Mouse (Mus musculus): ENCODE results near the gene Ppm1g.

The Ppm1g gene

DNA sequence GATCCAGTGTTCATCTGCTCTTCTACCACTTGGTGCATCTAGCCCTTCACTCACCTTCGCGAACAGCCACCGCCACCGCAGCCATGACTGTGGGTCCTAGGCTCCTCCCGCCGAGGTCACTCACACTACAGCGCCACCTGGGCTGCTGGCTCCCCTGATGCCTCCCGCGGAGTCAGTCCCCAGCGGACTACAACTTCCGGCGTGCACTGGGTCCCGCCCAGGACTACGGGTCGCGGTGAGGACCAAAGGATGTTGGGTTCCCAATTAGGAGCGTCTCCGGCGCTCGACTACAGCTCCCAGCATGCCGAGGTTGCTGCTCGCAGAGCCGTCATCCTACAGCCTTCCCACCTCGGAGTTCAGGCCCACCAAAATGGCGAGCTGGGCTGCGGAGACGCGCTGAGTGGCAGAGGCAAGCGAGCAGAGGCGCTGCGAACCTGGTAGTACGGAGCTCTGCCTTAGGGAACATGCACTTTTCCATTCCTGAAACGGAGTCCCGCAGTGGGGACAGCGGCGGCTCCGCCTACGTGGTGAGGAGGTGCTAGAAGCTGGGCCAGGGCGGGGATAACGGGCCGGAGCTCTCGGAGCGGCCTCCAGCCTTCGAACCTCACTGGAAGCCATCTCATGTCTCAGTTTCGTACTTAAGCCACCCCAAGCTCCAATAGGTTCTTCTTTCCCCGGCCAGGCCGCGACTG lies 27.4 kb downstream of the Ppm1g start, which contains the start of the genes Snx17 and Eif2b4:
Gene Snx17, plus strand, starts transcription at position 289 of the 692 bp plus-strand sequence.
Gene Eif2b4, minus strand, starts transcription at position 492 of the 692 bp plus-strand sequence.
- peak; percentile 100 for DNase-seq (ENCODE audit: low spot score in 2 of 2)

DNA sequence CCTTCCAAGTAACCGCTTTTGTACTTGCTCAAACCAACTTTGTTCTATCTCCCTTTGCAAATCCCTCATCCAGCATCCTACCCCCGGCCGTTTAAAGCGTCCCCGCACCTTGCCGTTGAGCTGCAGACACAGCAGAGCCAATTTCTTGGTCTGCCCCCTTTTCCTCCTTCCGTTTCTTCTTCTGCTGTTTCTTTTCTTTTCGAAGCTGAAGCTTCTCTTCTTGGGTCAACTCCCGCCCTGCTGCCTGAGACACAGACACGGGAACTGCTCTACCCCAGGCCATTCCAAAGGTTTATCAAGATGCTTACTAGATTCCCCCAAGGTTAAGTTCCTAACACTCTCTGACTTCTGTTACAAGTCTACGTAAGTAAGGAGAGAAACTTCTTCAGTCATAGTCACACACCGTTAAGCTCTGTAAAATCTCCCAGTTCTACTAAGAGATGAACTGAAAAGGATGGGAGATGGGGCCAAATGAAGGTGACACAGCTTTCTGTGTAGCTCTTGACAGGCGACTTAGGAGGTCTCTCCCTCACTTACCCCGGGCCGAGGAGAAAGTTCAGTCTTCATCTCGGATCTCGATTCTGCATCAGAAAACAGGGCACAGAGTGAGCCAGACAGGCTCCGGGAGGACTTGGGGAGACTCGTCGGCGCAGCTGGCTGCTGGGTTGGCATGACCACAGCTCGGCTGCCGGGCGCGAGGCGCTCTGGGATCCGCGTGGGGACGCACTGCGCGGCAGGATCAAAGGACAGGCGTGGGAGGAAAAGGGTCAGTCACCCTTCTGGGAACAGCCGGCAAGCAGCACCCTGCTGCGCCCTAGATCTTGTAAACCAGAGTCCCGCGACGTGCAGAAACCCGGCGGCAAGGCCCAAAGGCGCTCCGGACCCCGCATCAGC lies 28.2 kb downstream of the Ppm1g start:
- DNase-seq (ENCODE audit: low spot score in 2 of 2), result no peak

GRCm38 (mm10) chr5:31190201-31190600 lies 30.3 kb downstream of the Ppm1g start:
- DNase-seq (ENCODE audit: low spot score in 2 of 2), result peak in 1 of 2 experiments; percentile 26

- no peak for DNase-seq (ENCODE audit: low spot score in 2 of 2)
Observed at GRCm38 (mm10) chr5:31188223-31188840, 32.2 kb downstream of the Ppm1g start.

- DNase-seq (ENCODE audit: low spot score in 2 of 2), result no peak
Observed at GRCm38 (mm10) chr5:31183678-31184077, 36.8 kb downstream of the Ppm1g start.

- DNase-seq (ENCODE audit: low spot score in 2 of 2), result no peak
Observed at GRCm38 (mm10) chr5:31181183-31181770, 39.2 kb downstream of the Ppm1g start.

GRCm38 (mm10) chr5:31179766-31180630 lies 40.5 kb downstream of the Ppm1g start, which contains the start of the genes Gm29609 and Gtf3c2:
TSS of gene Gm29609 (minus strand) at chr5:31179911.
TSS of gene Gtf3c2 (minus strand) at chr5:31180144.
- peak; percentile 97 to 98 for DNase-seq (ENCODE audit: low spot score in 2 of 2)

DNA sequence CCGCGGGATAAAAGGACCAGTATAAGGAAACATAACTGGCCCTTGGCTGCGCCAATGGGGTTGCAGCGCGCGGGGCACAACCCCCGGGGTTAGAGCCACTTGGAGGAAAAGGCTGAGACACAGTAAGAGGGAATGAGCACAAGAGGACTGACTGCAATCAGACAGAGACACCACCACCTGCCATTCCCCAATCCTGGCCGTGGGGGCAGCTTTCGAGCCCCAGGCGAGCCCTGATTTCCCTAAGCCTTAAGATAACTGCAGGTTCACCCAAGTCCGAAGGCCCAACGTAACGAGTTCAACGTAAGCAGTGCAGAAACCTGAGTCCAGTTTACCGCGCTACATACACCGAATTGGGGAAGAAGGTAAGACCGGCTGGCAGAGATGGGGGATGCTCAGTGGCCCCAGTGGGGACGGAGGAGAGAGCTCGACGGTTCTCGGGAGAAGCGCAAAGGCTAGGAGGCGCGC lies 41.2 kb downstream of the Ppm1g start:
- DNase-seq (ENCODE audit: low spot score in 2 of 2), result peak; percentile 51 to 64

GRCm38 (mm10) chr5:31168630-31169029 lies 51.9 kb downstream of the Ppm1g start:
- DNase-seq (ENCODE audit: low spot score in 2 of 2), result no peak

DNA sequence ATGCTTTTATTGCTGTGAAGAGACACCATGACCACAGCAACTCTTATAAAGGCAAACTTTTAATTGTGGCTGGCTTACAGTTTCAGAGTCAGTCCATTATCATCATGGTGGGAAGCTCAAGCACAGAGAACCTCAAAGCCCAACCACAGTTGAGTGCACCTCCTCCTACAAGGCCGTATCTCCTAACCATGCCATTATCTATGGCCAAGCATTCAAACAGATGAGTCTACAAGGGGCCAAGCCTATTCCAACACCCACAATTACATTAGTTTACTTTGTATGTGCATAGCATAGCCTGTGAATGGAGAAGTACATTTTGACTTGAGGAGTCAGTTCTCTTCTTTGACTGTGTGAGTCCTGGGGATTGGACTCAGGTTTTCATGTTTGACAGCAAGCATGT lies 55.6 kb downstream of the Ppm1g start:
- DNase-seq (ENCODE audit: low spot score in 2 of 2), result no peak

GRCm38 (mm10) chr5:31162462-31162861 lies 58.0 kb downstream of the Ppm1g start:
- DNase-seq (ENCODE audit: low spot score in 2 of 2), result no peak

- DNase-seq (ENCODE audit: low spot score in 2 of 2), result peak; percentile 88 to 93
Observed at GRCm38 (mm10) chr5:31154152-31154553, 66.3 kb downstream of the Ppm1g start, which contains the start of gene Mpv17. TSS of gene Mpv17 (minus strand) at chr5:31154251.

GRCm38 (mm10) chr5:31153516-31154151 lies 66.9 kb downstream of the Ppm1g start:
- peak in 1 of 2 experiments; percentile 30 for DNase-seq (ENCODE audit: low spot score in 2 of 2)

All from right cerebral cortex, postnatal 10 days (tissue).